8 mouse cellular contexts compared by ENCODE assay signal in the genomic region with DNA sequence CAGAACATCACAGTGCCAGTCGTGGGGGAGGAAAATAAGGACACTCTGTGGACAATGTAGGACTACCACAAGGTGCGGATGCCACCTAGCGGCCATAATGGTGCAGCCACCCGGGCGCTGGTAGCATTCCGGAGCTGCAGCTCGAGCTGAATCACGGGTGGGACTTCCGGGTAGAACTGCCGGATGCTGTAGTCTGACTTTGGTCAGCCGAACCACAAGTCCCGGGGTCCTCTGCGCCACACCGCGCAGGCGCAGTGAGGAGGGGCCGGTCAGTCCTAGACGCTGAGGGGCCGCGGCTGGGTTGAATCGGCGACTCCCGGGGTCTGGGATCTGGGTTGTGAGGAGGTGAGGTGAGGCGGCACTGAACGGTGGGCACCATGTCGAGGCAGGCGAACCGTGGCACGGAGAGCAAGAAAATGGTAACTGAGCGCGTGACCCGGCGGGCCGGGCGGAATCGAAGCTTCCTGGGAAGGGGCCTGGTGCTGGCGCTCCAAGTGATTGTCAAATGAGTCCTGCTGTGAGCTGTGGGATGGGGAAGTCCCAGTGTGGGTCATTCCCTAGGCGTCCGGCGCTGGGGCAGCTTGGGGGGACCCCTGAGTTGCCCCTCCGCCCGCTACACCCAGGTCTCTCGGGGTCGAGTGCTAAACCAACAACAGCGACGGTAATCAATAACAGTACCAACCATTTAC. TPM values are rescaled to one million over a fixed set of nuclear protein-coding genes. Genes with fewer than 3 reads are reported as not detected.
DNase-seq lines count a peak whose midpoint lies in the region; ATAC-seq lines count a peak whose summit lies in the region.

TSS of gene Trappc3 (plus strand) at position 207 of the 689 bp plus-strand sequence.

- H3K36me3 ChIP-seq in hindbrain, embryonic 15.5 days = no peaks in the 10 kb centered on the region

- no peaks in the 10 kb centered on the region for H3K27me3 ChIP-seq in hindbrain, embryonic 15.5 days

- H3K4me3 ChIP-seq in hindbrain, embryonic 15.5 days = peak within 1 kb of the TSS; percentile 81

- no peaks in the 10 kb centered on the region for H3K9me3 ChIP-seq in hindbrain, embryonic 15.5 days

- H3K27ac ChIP-seq in hindbrain, embryonic 15.5 days (replicated peaks) = peak within 1 kb of the TSS; percentile 66

- DNase-seq in T-cell, adult 2 months (ENCODE audit: low spot score) = peak; percentile 98
- peak; percentile 100 for DNase-seq in cerebellum, postnatal 36 days
- DNase-seq in frontal cortex, postnatal 36 days (ENCODE audit: low spot score in 2 of 2) = peak; percentile 99 to 100
- peak; percentile 99 for DNase-seq in left cerebral cortex, adult 11 months (ENCODE audit: low spot score)
- DNase-seq in lung, postnatal 4 days = peak; percentile 99 to 100
- DNase-seq in retina, postnatal 7 days (ENCODE audit: low read depth, low spot score) = peak; percentile 96
- DNase-seq in urinary bladder, adult 2 months (ENCODE audit: low spot score) = peak; percentile 90

- under 1% methylated on average over 46 of the region's 46 CpGs for WGBS in hindbrain, embryonic 15.5 days

- ATAC-seq in hindbrain, embryonic 15.5 days (ENCODE audit: low FRiP score, low read depth) = peak; percentile 97

- peaks cover 55% of the 10 kb centered on the region for H3K4me1 ChIP-seq in hindbrain, embryonic 15.5 days (replicated peaks)

- peak within 1 kb of the TSS; percentile 81 for H3K4me2 ChIP-seq in hindbrain, embryonic 15.5 days

- peak within 1 kb of the TSS; percentile 75 for H3K9ac ChIP-seq in hindbrain, embryonic 15.5 days

RNA-seq across cellular contexts. Expression of gene Trappc3, which starts in this region (rescaled TPM):
- polyA plus RNA-seq in hindbrain, embryonic 15.5 days (2015; fragmentation: Nextera tagmentation; extraction: Ambion mirVana) = 172 and 180 TPM in 2 replicates
- 85.7 and 101 TPM in 2 replicates for polyA plus RNA-seq in urinary bladder, adult 2 months (2012; rRNA removed)

Comparison
In these comparisons a context has a peak if more than half of its experiments do, and no peak if none do; other contexts are left out.
1. Peak in every context shown above with its lines: DNase-seq, ATAC-seq, H3K4me3 ChIP-seq and H3K27ac ChIP-seq.